Mouse (Mus musculus) myocyte (in vitro differentiated cells): ENCODE data around the gene Prodh2.

ENCODE experiments used
- CEBPB ChIP-seq: IDR thresholded peaks from 2 replicates; pipeline ENCODE4 v1.6.1; 2011; ENCODE audit warnings: mild to moderate bottlenecking, moderate library complexity; ENCODE audit not compliant: poor library complexity, insufficient read depth, severe bottlenecking
- E2F4 ChIP-seq: IDR thresholded peaks from one replicate; pipeline ENCODE4 v1.6.1; 2011; ENCODE audit warnings: mild to moderate bottlenecking, control low read depth, moderate library complexity; ENCODE audit not compliant: insufficient read depth
- MAX ChIP-seq: IDR thresholded peaks from one replicate; pipeline ENCODE4 v1.6.1; 2011; ENCODE audit warnings: low read depth, mild to moderate bottlenecking, control low read depth
- MYOD1 ChIP-seq, 3 experiments: IDR thresholded peaks; one replicate each; pipeline ENCODE4 v1.6.1; 2011; ENCODE audit warnings: control low read depth in 2 of 3, low read depth in 2 of 3, mild to moderate bottlenecking in 2 of 3, moderate library complexity in 1 of 3; ENCODE audit not compliant: insufficient read length in 2 of 3, control insufficient read depth in 1 of 3
- MYOG ChIP-seq, 3 experiments: IDR thresholded peaks; one replicate each; pipeline ENCODE4 v1.6.1; 2011; ENCODE audit warnings: control low read depth in 2 of 3, low read depth in 2 of 3, mild to moderate bottlenecking in 2 of 3; ENCODE audit not compliant: insufficient read length in 2 of 3, control insufficient read depth in 1 of 3, insufficient read depth in 1 of 3
- POLR2A ChIP-seq: IDR thresholded peaks from one replicate; pipeline ENCODE4 v1.6.1; 2011; ENCODE audit warnings: low read depth, mild to moderate bottlenecking, control low read depth, moderate library complexity; ENCODE audit not compliant: insufficient read length
- POLR2AphosphoS2 ChIP-seq: IDR thresholded peaks from one replicate; pipeline ENCODE4 v1.6.1; 2011; ENCODE audit warnings: low read depth, control low read depth; ENCODE audit not compliant: insufficient read length
- USF1 ChIP-seq: IDR thresholded peaks from one replicate; pipeline ENCODE4 v1.6.1; 2011; ENCODE audit warnings: low read depth, mild to moderate bottlenecking, control low read depth, moderate library complexity

DNA sequence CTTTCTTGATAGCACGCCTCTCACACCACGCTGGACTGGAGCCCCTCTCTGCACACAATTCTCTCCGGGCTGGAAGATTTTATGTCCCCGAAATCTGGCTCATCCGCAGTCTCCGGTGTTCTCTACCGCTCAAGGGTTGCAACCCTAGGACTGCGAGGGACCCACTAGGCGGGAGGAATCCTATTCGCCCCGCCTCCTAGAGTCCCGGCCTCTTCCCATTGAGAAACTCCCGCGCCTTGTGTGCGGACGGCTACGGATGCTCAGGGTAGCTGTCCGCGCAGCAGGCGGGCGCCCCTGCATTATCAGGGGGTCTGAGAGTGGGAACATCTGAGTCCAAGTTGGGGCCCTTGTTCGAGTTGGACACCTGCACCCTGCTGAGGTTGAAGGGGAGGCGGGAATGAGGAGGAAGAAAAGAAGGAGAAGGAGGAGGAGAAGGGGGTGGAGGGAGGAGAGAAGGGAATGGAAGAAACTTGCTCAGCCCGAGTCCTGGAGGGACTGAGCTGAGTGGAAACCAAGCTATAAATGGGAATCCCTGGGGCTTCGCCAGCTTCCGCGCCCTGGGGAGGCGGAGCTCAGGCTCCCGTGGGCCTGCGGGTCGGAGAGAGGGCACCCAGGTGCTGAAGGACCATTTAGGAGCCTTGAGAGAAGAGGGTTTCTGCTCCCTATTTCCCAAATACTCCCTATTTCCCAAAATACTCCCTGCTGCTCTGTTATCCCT, 36.4 kb upstream of the Prodh2 start:
- no peak for TF ChIP-seq MYOD1 (IDR thresholded peaks at IDR 0.05; ENCODE audit: control insufficient read depth in 1 of 3, insufficient read length in 2 of 3, low read depth in 2 of 3)
- TF ChIP-seq POLR2A, result no peak
- no peak for TF ChIP-seq E2F4
- TF ChIP-seq CEBPB, result no peak
- TF ChIP-seq USF1, result no peak
- TF ChIP-seq MAX, result no peak
- no peak for TF ChIP-seq MYOG (IDR thresholded peaks at IDR 0.05; ENCODE audit: control insufficient read depth in 1 of 3, insufficient read depth in 1 of 3, insufficient read length in 2 of 3, low read depth in 2 of 3)
- TF ChIP-seq POLR2AphosphoS2, result no peak
